Mouse (Mus musculus) cortical plate, adult 2 months (tissue): ENCODE measurements around the gene Shmt2.

Experiments
- CTCF ChIP-seq: fragments of 200-500 bp; IDR thresholded peaks from 2 replicates; pipeline ENCODE4 v1.5.1; 2011; ENCODE audit warnings: mild to moderate bottlenecking, control low read depth, low read length; ENCODE audit not compliant: insufficient read depth; ENCODE audit errors: extremely low read depth
- POLR2A ChIP-seq: fragments of 200-500 bp; IDR thresholded peaks from 2 replicates; pipeline ENCODE4 v1.6.1; 2011; ENCODE audit warnings: mild to moderate bottlenecking, low read length, control low read depth; ENCODE audit not compliant: insufficient read depth; ENCODE audit errors: extremely low read depth

DNA sequence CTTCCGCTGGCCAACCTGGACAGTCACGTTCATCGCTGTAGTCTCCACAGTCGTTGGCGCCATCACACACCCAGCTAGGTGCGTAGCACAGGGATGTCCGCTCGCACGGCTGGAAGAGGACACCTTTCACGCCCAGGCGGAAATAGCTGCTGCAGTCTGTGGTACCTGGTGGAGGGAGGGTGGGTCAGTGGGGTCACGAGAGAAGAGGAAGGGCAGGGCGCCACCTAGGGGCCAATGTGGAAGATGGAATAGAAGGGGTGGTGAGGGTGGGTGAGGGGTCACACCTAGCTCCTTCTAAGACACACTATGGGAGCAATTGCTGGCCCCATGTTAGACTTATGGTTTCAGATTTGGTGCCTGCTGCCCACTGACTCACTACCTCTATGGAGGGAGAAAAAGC lies 35.2 kb upstream of the Shmt2 start:
- TF ChIP-seq CTCF (no peak), POLR2A (no peak)
